20 mouse cellular contexts compared by ENCODE assay signal in the genomic region with DNA sequence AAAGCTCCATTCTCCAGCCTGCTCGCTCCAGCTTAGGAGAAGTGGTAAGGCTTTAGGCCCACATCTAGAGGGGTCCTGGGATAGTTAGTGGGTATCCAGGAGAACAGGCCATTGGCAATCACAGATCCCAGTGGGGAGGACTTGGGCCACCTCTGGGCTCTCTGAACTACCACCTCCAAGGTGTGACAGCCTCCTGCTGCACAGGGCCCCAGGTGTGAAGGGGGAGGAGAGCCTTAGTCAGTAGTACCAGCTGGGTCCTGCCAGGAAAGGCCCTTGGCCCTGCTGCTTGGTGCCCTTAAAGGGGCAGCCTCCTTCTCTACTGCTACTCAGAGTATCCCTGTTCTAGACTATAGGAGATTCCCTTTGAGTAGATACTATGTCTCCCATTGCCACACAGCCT. TPM values are rescaled to one million over a fixed set of nuclear protein-coding genes. Genes with fewer than 3 reads are reported as not detected.
DNase-seq lines count a peak whose midpoint lies in the region; ATAC-seq and TF ChIP-seq lines count a peak whose summit lies in the region.
"Had no signal": no experiment of that assay in that cellular context is flagged by ENCODE, and none has a peak within 500 bp of the region (broad histone marks: within the 10 kb centered on the region; RNA-seq: fewer than 3 reads in every experiment).

No protein-coding gene starts in this region.

- no peaks in the 10 kb centered on the region; the same call in 1 of the 2 replicates for H3K4me1 ChIP-seq in lung, embryonic 14.5 days (ENCODE audit: insufficient read depth)
- H3K4me1 ChIP-seq in stomach, postnatal 0 days (replicated peaks; ENCODE audit: control insufficient read depth, insufficient read depth) = peaks cover 4% of the 10 kb centered on the region; the same call in 1 of the 2 replicates

- H3K36me3 ChIP-seq in lung, embryonic 14.5 days (ENCODE audit: insufficient read depth) = no peaks in the 10 kb centered on the region
- H3K36me3 ChIP-seq in stomach, postnatal 0 days (ENCODE audit: control insufficient read depth, insufficient read depth, low read length) = no peaks in the 10 kb centered on the region
- H3K36me3 ChIP-seq: heart, embryonic 15.5 days; limb, embryonic 13.5 days had no signal

- H3K9me3 ChIP-seq in lung, embryonic 14.5 days (ENCODE audit: low read depth, low read length) = no peaks in the 10 kb centered on the region
- no peaks in the 10 kb centered on the region for H3K9me3 ChIP-seq in stomach, postnatal 0 days (ENCODE audit: control insufficient read depth, low read length)
- H3K9me3 ChIP-seq: heart, embryonic 15.5 days; limb, embryonic 13.5 days had no signal

- TF ChIP-seq CTCF in lung, embryonic 14.5 days (IDR thresholded peaks at IDR 0.05; ENCODE audit: low read depth) = no peak
- no peak for TF ChIP-seq CTCF in stomach, postnatal 0 days (IDR thresholded peaks at IDR 0.05; ENCODE audit: low read depth)

- no peak overlapping the region for H3K4me2 ChIP-seq in lung, embryonic 14.5 days
- H3K4me2 ChIP-seq in stomach, postnatal 0 days (replicated peaks; ENCODE audit: low read depth) = no peak overlapping the region
- H3K4me2 ChIP-seq: heart, embryonic 15.5 days; liver, embryonic 11.5 days had no signal

- H3K4me3 ChIP-seq in lung, embryonic 14.5 days (ENCODE audit: low read depth, low read length) = no peak overlapping the region
- no peak overlapping the region for H3K4me3 ChIP-seq in stomach, postnatal 0 days (ENCODE audit: low read depth, low read length)
- H3K4me3 ChIP-seq: heart, embryonic 15.5 days; limb, embryonic 13.5 days had no signal

- DNase-seq in cerebellum, adult 11-12 months = peak; percentile 66
- no peak for DNase-seq in cerebellum, postnatal 25 days
- DNase-seq in cerebellum, postnatal 10 days = peak; percentile 39 to 40
- DNase-seq in cerebellum, adult 11 months = no peak
- no peak for DNase-seq in lung, embryonic 14.5 days
- DNase-seq in lung, postnatal 10 days = no peak
- DNase-seq in stomach, postnatal 0 days (ENCODE audit: low spot score) = peak; percentile 26
- DNase-seq: adrenal gland, adult 8-10 months; gastrocnemius, postnatal 14 days; kidney, adult 8-10 months; kidney, postnatal 4 days; thymus, postnatal 14 days had no signal

- H3K9ac ChIP-seq in lung, embryonic 14.5 days = no peak overlapping the region
- no peak overlapping the region for H3K9ac ChIP-seq in stomach, postnatal 0 days (ENCODE audit: low read length)
- H3K9ac ChIP-seq: heart, embryonic 15.5 days; limb, embryonic 13.5 days had no signal

- 22% methylated on average over 1 of the region's 1 CpGs for WGBS in lung, embryonic 14.5 days
- WGBS in stomach, postnatal 0 days = 42% methylated on average over 1 of the region's 1 CpGs

- no peaks in the 10 kb centered on the region for H3K27me3 ChIP-seq in lung, embryonic 14.5 days (ENCODE audit: insufficient read depth, low read length)
- H3K27me3 ChIP-seq in stomach, postnatal 0 days (ENCODE audit: control insufficient read depth, insufficient read depth, low read length) = no peaks in the 10 kb centered on the region

- peak; percentile 16; the same call in 1 of the 2 replicates for ATAC-seq in lung, embryonic 14.5 days (ENCODE audit: insufficient read depth)
- ATAC-seq in stomach, postnatal 0 days (ENCODE audit: low FRiP score, low TSS enrichment) = no peak
- ATAC-seq: activated CD4-positive, CD25-positive, alpha-beta regulatory T cell, adult 4 months; hindbrain, embryonic 16.5 days had no signal

- peak overlapping the region; percentile 75 for H3K27ac ChIP-seq in lung, embryonic 14.5 days (ENCODE audit: low read depth)
- 0 out of 2 replicates have a peak overlapping the region, but pooled peaks have one; percentile 2 for H3K27ac ChIP-seq in stomach, postnatal 0 days (replicated peaks)
- H3K27ac ChIP-seq: heart, embryonic 15.5 days; kidney, postnatal 0 days; limb, embryonic 13.5 days; macrophage had no signal

- no peak for TF ChIP-seq EP300 in stomach, postnatal 0 days (optimal IDR thresholded peaks at IDR 0.05)

RNA-seq across cellular contexts. Expression of gene Plch2, which starts 36.4 kb away (rescaled TPM):
- polyA plus RNA-seq in lung, embryonic 14.5 days (2014; fragmentation: Nextera tagmentation; extraction: Ambion mirVana) = 5.2 and 6.7 TPM in 2 replicates
- 15.4 and 18.3 TPM in 2 replicates for polyA plus RNA-seq in stomach, postnatal 0 days (2015; fragmentation: Nextera tagmentation; extraction: Ambion mirVana)
- polyA plus RNA-seq: activated CD4-positive, CD25-positive, alpha-beta regulatory T cell, adult 4 months; macrophage had no signal

RNA-seq across cellular contexts. Expression of gene Pex10, which starts 46.7 kb away (rescaled TPM):
- polyA plus RNA-seq in lung, embryonic 14.5 days (2014; fragmentation: Nextera tagmentation; extraction: Ambion mirVana) = 7.0 and 9.4 TPM in 2 replicates
- polyA plus RNA-seq in stomach, postnatal 0 days (2015; fragmentation: Nextera tagmentation; extraction: Ambion mirVana) = 10.3 and 10.5 TPM in 2 replicates

RNA-seq across cellular contexts. Expression of gene Pank4, which starts 56.2 kb away (rescaled TPM):
- 49.3 and 51.0 TPM in 2 replicates for polyA plus RNA-seq in lung, embryonic 14.5 days (2014; fragmentation: Nextera tagmentation; extraction: Ambion mirVana)
- 14.8 and 14.9 TPM in 2 replicates for polyA plus RNA-seq in stomach, postnatal 0 days (2015; fragmentation: Nextera tagmentation; extraction: Ambion mirVana)

RNA-seq across cellular contexts. Expression of gene Hes5, which starts 59.4 kb away (rescaled TPM):
- 0.14 and 0.15 TPM in 2 replicates for polyA plus RNA-seq in lung, embryonic 14.5 days (2014; fragmentation: Nextera tagmentation; extraction: Ambion mirVana)
- 0.24 and 0.36 TPM in 2 replicates for polyA plus RNA-seq in stomach, postnatal 0 days (2015; fragmentation: Nextera tagmentation; extraction: Ambion mirVana)
- polyA plus RNA-seq: C2C12, macrophage had no signal

Comparison
In these comparisons a context has a peak if more than half of its experiments do, and no peak if none do; other contexts are left out.
1. DNase-seq: peak in cerebellum, adult 11-12 months (single experiment), cerebellum, postnatal 10 days (2 of 2) and stomach, postnatal 0 days (single experiment); none in cerebellum, postnatal 25 days (0 of 2), cerebellum, adult 11 months (single experiment), lung, embryonic 14.5 days (single experiment) and lung, postnatal 10 days (single experiment).